Mouse (Mus musculus): ENCODE results near the gene Lrrc75b. TPM values are rescaled to one million over a fixed set of nuclear protein-coding genes. Genes with fewer than 3 reads are reported as not detected.

Lrrc75b gene
- polyA plus RNA-seq, 1 experiment from 2014 or later: 32.6 TPM

GRCm38 (mm10) chr10:75552701-75553450 is 7.3 kb downstream of the Lrrc75b start:
- Histone ChIP-seq H3K4me1 (ENCODE audit: control insufficient read depth, insufficient read depth, low read length) (peaks cover 7% of the 10 kb centered on the region; the same call in 1 of the 2 replicates), H3K9me3 (ENCODE audit: control insufficient read depth, low read length) (no peaks in the 10 kb centered on the region), H3K27ac (ENCODE audit: low read depth, low read length) (no peak overlapping the region), H3K4me2 (ENCODE audit: low read depth, low read length) (no peak overlapping the region), H3K36me3 (ENCODE audit: control insufficient read depth, insufficient read depth, low read length) (peaks cover 27% of the 10 kb centered on the region), H3K9ac (replicated peaks; ENCODE audit: low read depth, low read length) (no peak overlapping the region), H3K4me3 (ENCODE audit: low read depth, low read length) (no peak overlapping the region), H3K27me3 (ENCODE audit: control insufficient read depth, insufficient read depth, low read length) (no peaks in the 10 kb centered on the region)
- no peak for ATAC-seq (ENCODE audit: low read depth)
- WGBS: 67% methylated on average over 13 of the region's 13 CpGs

- 80% methylated on average over 2 of the region's 2 CpGs for WGBS
- H3K4me1 ChIP-seq (ENCODE audit: control insufficient read depth, insufficient read depth, low read length): no peaks in the 10 kb centered on the region; the same call in 1 of the 2 replicates
- H3K36me3 ChIP-seq (ENCODE audit: control insufficient read depth, insufficient read depth, low read length): peaks cover 27% of the 10 kb centered on the region
- H3K4me3 ChIP-seq (ENCODE audit: low read depth, low read length): no peak overlapping the region
- H3K9me3 ChIP-seq (ENCODE audit: control insufficient read depth, low read length): no peaks in the 10 kb centered on the region
- no peak overlapping the region for H3K4me2 ChIP-seq (ENCODE audit: low read depth, low read length)
- no peak overlapping the region for H3K9ac ChIP-seq (replicated peaks; ENCODE audit: low read depth, low read length)
- H3K27ac ChIP-seq (ENCODE audit: low read depth, low read length): no peak overlapping the region
- H3K27me3 ChIP-seq (ENCODE audit: control insufficient read depth, insufficient read depth, low read length): no peaks in the 10 kb centered on the region
- ATAC-seq (ENCODE audit: low read depth): no peak
Observed at GRCm38 (mm10) chr10:75552106-75552505, 8.0 kb downstream of the Lrrc75b start.

GRCm38 (mm10) chr10:75551175-75551574 is 9.0 kb downstream of the Lrrc75b start:
- H3K4me2 ChIP-seq (ENCODE audit: low read depth, low read length): no peak overlapping the region
- H3K36me3 ChIP-seq (ENCODE audit: control insufficient read depth, insufficient read depth, low read length): peaks cover 27% of the 10 kb centered on the region
- ATAC-seq (ENCODE audit: low read depth): no peak
- H3K9ac ChIP-seq (replicated peaks; ENCODE audit: low read depth, low read length): no peak overlapping the region
- no peak overlapping the region for H3K27ac ChIP-seq (ENCODE audit: low read depth, low read length)
- H3K27me3 ChIP-seq (ENCODE audit: control insufficient read depth, insufficient read depth, low read length): no peaks in the 10 kb centered on the region
- 43% methylated on average over 12 of the region's 12 CpGs for WGBS
- H3K4me1 ChIP-seq (ENCODE audit: control insufficient read depth, insufficient read depth, low read length): no peaks in the 10 kb centered on the region; the same call in 1 of the 2 replicates
- H3K4me3 ChIP-seq (ENCODE audit: low read depth, low read length): no peak overlapping the region
- no peaks in the 10 kb centered on the region for H3K9me3 ChIP-seq (ENCODE audit: control insufficient read depth, low read length)

GRCm38 (mm10) chr10:75549886-75550285 is 10.2 kb downstream of the Lrrc75b start:
- Histone ChIP-seq H3K4me3 (ENCODE audit: low read depth, low read length) (no peak overlapping the region), H3K4me1 (ENCODE audit: control insufficient read depth, insufficient read depth, low read length) (no peaks in the 10 kb centered on the region; the same call in 1 of the 2 replicates), H3K27me3 (ENCODE audit: control insufficient read depth, insufficient read depth, low read length) (no peaks in the 10 kb centered on the region), H3K27ac (ENCODE audit: low read depth, low read length) (no peak overlapping the region), H3K36me3 (ENCODE audit: control insufficient read depth, insufficient read depth, low read length) (peaks cover 16% of the 10 kb centered on the region), H3K9me3 (ENCODE audit: control insufficient read depth, low read length) (no peaks in the 10 kb centered on the region), H3K4me2 (ENCODE audit: low read depth, low read length) (no peak overlapping the region), H3K9ac (replicated peaks; ENCODE audit: low read depth, low read length) (no peak overlapping the region)
- ATAC-seq (ENCODE audit: low read depth): no peak
- 69% methylated on average over 7 of the region's 7 CpGs for WGBS

- Histone ChIP-seq H3K36me3 (ENCODE audit: control insufficient read depth, insufficient read depth, low read length) (peaks cover 4% of the 10 kb centered on the region), H3K9ac (replicated peaks; ENCODE audit: low read depth, low read length) (no peak overlapping the region), H3K9me3 (ENCODE audit: control insufficient read depth, low read length) (no peaks in the 10 kb centered on the region), H3K27me3 (ENCODE audit: control insufficient read depth, insufficient read depth, low read length) (no peaks in the 10 kb centered on the region), H3K4me2 (ENCODE audit: low read depth, low read length) (no peak overlapping the region), H3K4me1 (ENCODE audit: control insufficient read depth, insufficient read depth, low read length) (no peaks in the 10 kb centered on the region; the same call in 1 of the 2 replicates), H3K4me3 (ENCODE audit: low read depth, low read length) (no peak overlapping the region), H3K27ac (ENCODE audit: low read depth, low read length) (no peak overlapping the region)
- peak; percentile 85 for ATAC-seq (ENCODE audit: low read depth)
- 30% methylated on average over 14 of the region's 14 CpGs for WGBS
Observed at GRCm38 (mm10) chr10:75548486-75548885, 11.6 kb downstream of the Lrrc75b start.

GRCm38 (mm10) chr10:75547901-75548300 is 12.2 kb downstream of the Lrrc75b start:
- no peak overlapping the region for H3K4me2 ChIP-seq (ENCODE audit: low read depth, low read length)
- no peaks in the 10 kb centered on the region; the same call in 1 of the 2 replicates for H3K4me1 ChIP-seq (ENCODE audit: control insufficient read depth, insufficient read depth, low read length)
- ATAC-seq (ENCODE audit: low read depth): no peak

GRCm38 (mm10) chr10:75536123-75536522 is 24.0 kb downstream of the Lrrc75b start:
- H3K9me3 ChIP-seq (ENCODE audit: control insufficient read depth, low read length): no peaks in the 10 kb centered on the region
- H3K4me2 ChIP-seq (ENCODE audit: low read depth, low read length): no peak overlapping the region
- no peak overlapping the region for H3K9ac ChIP-seq (replicated peaks; ENCODE audit: low read depth, low read length)
- WGBS: over 99% methylated on average over 5 of the region's 5 CpGs
- H3K27ac ChIP-seq (ENCODE audit: low read depth, low read length): no peak overlapping the region
- no peaks in the 10 kb centered on the region for H3K4me1 ChIP-seq (ENCODE audit: control insufficient read depth, insufficient read depth, low read length)
- ATAC-seq (ENCODE audit: low read depth): no peak
- no peak overlapping the region for H3K4me3 ChIP-seq (ENCODE audit: low read depth, low read length)
- no peaks in the 10 kb centered on the region for H3K27me3 ChIP-seq (ENCODE audit: control insufficient read depth, insufficient read depth, low read length)
- H3K36me3 ChIP-seq (ENCODE audit: control insufficient read depth, insufficient read depth, low read length): peaks cover 16% of the 10 kb centered on the region; the same call in 1 of the 2 replicates

More at GRCm38 (mm10) chr10:75547901-75548300, 12.2 kb downstream of the Lrrc75b start:
- 54% methylated on average over 7 of the region's 7 CpGs for WGBS
- no peak overlapping the region for H3K9ac ChIP-seq (replicated peaks; ENCODE audit: low read depth, low read length)
- no peaks in the 10 kb centered on the region for H3K9me3 ChIP-seq (ENCODE audit: control insufficient read depth, low read length)
- H3K4me3 ChIP-seq (ENCODE audit: low read depth, low read length): no peak overlapping the region
- H3K36me3 ChIP-seq (ENCODE audit: control insufficient read depth, insufficient read depth, low read length): no peaks in the 10 kb centered on the region
- no peaks in the 10 kb centered on the region for H3K27me3 ChIP-seq (ENCODE audit: control insufficient read depth, insufficient read depth, low read length)
- H3K27ac ChIP-seq (ENCODE audit: low read depth, low read length): no peak overlapping the region

GRCm38 (mm10) chr10:75535423-75535822 is 24.7 kb downstream of the Lrrc75b start:
- no peak for ATAC-seq (ENCODE audit: low read depth)
- Histone ChIP-seq H3K4me3 (ENCODE audit: low read depth, low read length) (no peak overlapping the region), H3K27ac (ENCODE audit: low read depth, low read length) (no peak overlapping the region), H3K4me2 (ENCODE audit: low read depth, low read length) (no peak overlapping the region), H3K4me1 (ENCODE audit: control insufficient read depth, insufficient read depth, low read length) (no peaks in the 10 kb centered on the region), H3K36me3 (ENCODE audit: control insufficient read depth, insufficient read depth, low read length) (peaks cover 16% of the 10 kb centered on the region; the same call in 1 of the 2 replicates), H3K9me3 (ENCODE audit: control insufficient read depth, low read length) (no peaks in the 10 kb centered on the region), H3K9ac (replicated peaks; ENCODE audit: low read depth, low read length) (no peak overlapping the region), H3K27me3 (ENCODE audit: control insufficient read depth, insufficient read depth, low read length) (no peaks in the 10 kb centered on the region)
- WGBS: 87% methylated on average over 2 of the region's 2 CpGs

GRCm38 (mm10) chr10:75534934-75535333 is 25.2 kb downstream of the Lrrc75b start:
- Histone ChIP-seq H3K4me3 (ENCODE audit: low read depth, low read length) (no peak overlapping the region), H3K4me1 (ENCODE audit: control insufficient read depth, insufficient read depth, low read length) (no peaks in the 10 kb centered on the region), H3K4me2 (ENCODE audit: low read depth, low read length) (no peak overlapping the region), H3K27me3 (ENCODE audit: control insufficient read depth, insufficient read depth, low read length) (no peaks in the 10 kb centered on the region), H3K36me3 (ENCODE audit: control insufficient read depth, insufficient read depth, low read length) (peaks cover 16% of the 10 kb centered on the region; the same call in 1 of the 2 replicates), H3K27ac (ENCODE audit: low read depth, low read length) (no peak overlapping the region), H3K9me3 (ENCODE audit: control insufficient read depth, low read length) (no peaks in the 10 kb centered on the region), H3K9ac (replicated peaks; ENCODE audit: low read depth, low read length) (no peak overlapping the region)
- 95% methylated on average over 8 of the region's 8 CpGs for WGBS
- no peak for ATAC-seq (ENCODE audit: low read depth)

All from neural tube, embryonic 14.5 days (tissue).